Mouse (Mus musculus) sigmoid colon, adult 10 weeks (tissue): ENCODE data around the gene Dkkl1. TPM values are rescaled to one million over a fixed set of nuclear protein-coding genes. Genes with fewer than 3 reads are reported as not detected.

Experiments used
- polyA plus RNA-seq: library from polyadenylated mRNA; stranded (reverse); fragments of 350-450 nt; fragmentation: Illumina TruSeq; extraction: RNeasy Lipid Tissue Mini Kit (QIAGEN cat#74804); gene quantifications from one replicate; pipeline ENCODE4 v1.2.3, GENCODE M21; 2014; ENCODE audit warnings: low read depth, low replicate concordance

The Dkkl1 gene
- polyA plus RNA-seq = not detected

GRCm38 (mm10) chr7:45211851-45212251 lies at the start of gene Dkkl1:
Gene Dkkl1 (minus strand): TSS chr7:45212147.

DNA sequence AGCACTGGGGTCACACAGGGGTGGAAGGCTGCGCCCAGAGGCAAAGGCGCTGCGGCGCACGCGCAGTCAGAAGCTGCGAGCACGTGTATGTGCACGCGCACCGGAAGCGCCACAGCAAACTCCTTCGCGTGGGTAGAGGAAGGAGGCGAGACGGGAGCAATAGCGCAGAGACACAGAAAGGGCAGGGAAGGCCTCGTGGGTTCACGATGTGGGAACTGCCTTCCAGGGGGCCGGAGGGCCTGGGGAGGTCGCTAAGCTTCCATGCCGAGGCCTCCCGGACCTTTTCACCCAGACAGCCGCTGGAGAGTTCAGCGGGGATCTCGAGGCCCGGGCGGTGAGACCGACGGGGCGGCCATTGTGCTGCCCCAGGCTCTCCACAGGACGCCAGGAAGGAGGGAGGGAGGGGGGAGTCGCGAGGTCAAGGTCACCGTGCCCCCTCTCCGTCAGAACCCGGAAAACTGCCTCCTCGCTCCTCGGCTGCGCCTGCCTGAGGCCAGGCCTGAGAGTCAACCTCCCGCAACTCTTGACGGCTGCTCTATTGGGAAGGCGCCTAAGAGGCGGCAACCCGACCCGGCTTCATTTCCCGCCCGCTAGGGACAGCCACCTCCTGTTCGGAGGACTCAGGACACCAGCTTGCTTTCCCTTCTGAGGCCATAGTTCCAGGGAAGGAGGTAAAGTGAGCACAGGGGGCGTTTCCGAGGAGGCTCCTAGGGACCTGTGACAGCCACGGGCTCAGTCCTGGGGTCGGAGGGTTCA lies 28.9 kb upstream of the Dkkl1 start, which contains the start of gene Slc6a16:
TSS of gene Slc6a16 (plus strand) at position 453 of the 756 bp plus-strand sequence.

DNA sequence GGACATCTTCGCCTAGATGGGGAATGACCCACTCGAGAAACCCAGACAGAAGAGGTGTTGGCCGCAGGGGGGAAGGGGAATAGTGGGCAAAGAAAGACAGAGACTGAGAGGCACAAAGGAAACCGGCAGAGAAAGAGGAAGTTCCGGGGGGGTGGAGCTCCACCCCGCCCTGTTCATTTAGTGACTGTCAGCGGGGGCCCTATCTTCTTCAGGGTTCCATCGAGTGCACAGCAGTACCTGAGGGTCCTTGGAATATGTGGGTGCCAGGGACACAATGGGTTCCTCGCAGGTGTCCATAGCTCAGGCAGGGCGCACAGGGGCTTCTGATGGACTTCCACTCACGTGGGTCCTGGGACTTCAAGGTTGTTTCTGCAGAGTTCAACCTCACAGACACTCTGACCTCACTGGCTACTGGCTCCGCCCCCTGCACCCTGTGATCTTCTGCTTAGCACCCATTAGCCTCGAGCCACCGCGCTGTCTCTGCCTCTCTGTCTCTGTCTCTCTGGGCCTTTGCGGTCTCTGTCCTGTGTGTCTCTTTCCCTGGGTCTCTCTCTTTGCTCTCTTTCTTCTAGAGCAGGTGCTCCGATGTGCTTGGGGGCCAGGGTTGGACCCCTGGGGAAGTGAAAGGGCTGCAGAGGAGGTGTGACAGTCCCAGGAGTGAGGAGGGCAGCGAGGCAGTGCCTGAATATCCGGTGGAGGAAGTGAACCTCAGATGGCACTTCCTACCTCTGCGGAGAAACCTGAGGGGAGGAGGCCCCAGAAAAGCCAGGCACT lies 27.0 kb upstream of the Dkkl1 start, which contains the start of gene Cd37:
TSS of gene Cd37 (minus strand) at position 393 of the 774 bp plus-strand sequence.

GRCm38 (mm10) chr7:45215673-45216441 lies 3.9 kb upstream of the Dkkl1 start, which contains the start of gene Tead2:
Gene Tead2 (plus strand): TSS chr7:45215753.

GRCm38 (mm10) chr7:45204380-45205143 lies 7.4 kb downstream of the Dkkl1 start, which contains the start of gene Ccdc155:
Gene Ccdc155 (minus strand): TSS chr7:45204892.

GRCm38 (mm10) chr7:45180896-45181477 lies 31.0 kb downstream of the Dkkl1 start, which contains the start of gene Pth2:
Gene Pth2 (plus strand): TSS chr7:45180995.

DNA sequence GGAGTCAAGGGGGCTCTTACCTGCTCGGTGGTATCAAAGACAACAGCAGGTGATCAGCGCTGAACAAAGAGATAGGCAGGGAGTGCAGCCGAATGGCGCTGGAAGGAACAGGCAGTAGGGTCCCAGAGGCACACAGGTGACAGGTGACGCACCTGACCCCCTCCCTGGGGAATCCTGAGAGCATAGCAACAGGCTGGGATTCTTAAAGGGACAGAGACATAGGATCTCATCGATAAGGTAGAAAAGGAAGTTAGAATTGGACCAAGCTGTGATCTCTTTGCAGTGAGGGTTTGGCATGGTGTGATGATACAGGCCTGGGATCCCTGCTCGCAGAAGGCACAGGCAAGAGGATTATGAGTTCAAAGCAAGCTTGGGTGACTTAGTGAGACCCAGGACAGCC lies 32.5 kb downstream of the Dkkl1 start, which contains the start of gene Gfy:
TSS of gene Gfy (minus strand) at position 101 of the 400 bp plus-strand sequence.

GRCm38 (mm10) chr7:45163735-45164490 lies 48.0 kb downstream of the Dkkl1 start, which contains the start of gene Slc17a7:
Gene Slc17a7 (plus strand): TSS chr7:45163949.

Other genes starting within 250 kb of the Dkkl1 start
- 0.44 TPM for gene Cpt1c, start 237.3 kb downstream of the Dkkl1 start, polyA plus RNA-seq
- 3.3 TPM for gene Prmt1, start 225.6 kb downstream of the Dkkl1 start, polyA plus RNA-seq
- gene Irf3, start 214.5 kb downstream of the Dkkl1 start, polyA plus RNA-seq = 24.0 TPM
- gene Bcl2l12, start 213.4 kb downstream of the Dkkl1 start, polyA plus RNA-seq = 0.76 TPM
- gene Scaf1, start 195.8 kb downstream of the Dkkl1 start, polyA plus RNA-seq = 6.3 TPM
- gene Rras, start 194.2 kb downstream of the Dkkl1 start, polyA plus RNA-seq = 3.2 TPM
- gene Prr12, start 159.3 kb downstream of the Dkkl1 start, polyA plus RNA-seq = 0.22 TPM
- gene Nosip, start 149.7 kb downstream of the Dkkl1 start, polyA plus RNA-seq = 6.3 TPM
- gene Prrg2, start 149.5 kb downstream of the Dkkl1 start, polyA plus RNA-seq = 10.9 TPM
- gene Rcn3, start 119.9 kb downstream of the Dkkl1 start, polyA plus RNA-seq = not detected
- gene Fcgrt, start 108.3 kb downstream of the Dkkl1 start, polyA plus RNA-seq = 8.9 TPM
- 378 TPM for gene Rps11, start 87.7 kb downstream of the Dkkl1 start, polyA plus RNA-seq
- 519 TPM for gene Rpl13a, start 83.4 kb downstream of the Dkkl1 start, polyA plus RNA-seq
- not detected for gene Gm45713, start 75.9 kb downstream of the Dkkl1 start, polyA plus RNA-seq
- 14.4 TPM for gene Flt3l, start 75.7 kb downstream of the Dkkl1 start, polyA plus RNA-seq
- gene Pih1d1, start 57.8 kb downstream of the Dkkl1 start, polyA plus RNA-seq = 1.2 TPM
- gene Aldh16a1, start 57.6 kb downstream of the Dkkl1 start, polyA plus RNA-seq = 12.3 TPM
- not detected for gene Slc17a7, start 48.2 kb downstream of the Dkkl1 start, polyA plus RNA-seq
- not detected for gene Gfy, start 32.6 kb downstream of the Dkkl1 start, polyA plus RNA-seq
- not detected for gene Pth2, start 31.2 kb downstream of the Dkkl1 start, polyA plus RNA-seq
- not detected for gene Ccdc155, start 7.3 kb downstream of the Dkkl1 start, polyA plus RNA-seq
- gene Tead2, start 3.6 kb upstream of the Dkkl1 start, polyA plus RNA-seq = 1.1 TPM
- gene Cd37, start 27.0 kb upstream of the Dkkl1 start, polyA plus RNA-seq = 3.6 TPM
- gene Slc6a16, start 28.9 kb upstream of the Dkkl1 start, polyA plus RNA-seq = not detected
- gene Slc6a21, start 65.4 kb upstream of the Dkkl1 start, polyA plus RNA-seq = not detected
- gene Trpm4, start 121.6 kb upstream of the Dkkl1 start, polyA plus RNA-seq = 8.2 TPM
- 0.28 TPM for gene Hrc, start 123.1 kb upstream of the Dkkl1 start, polyA plus RNA-seq
- 0.41 TPM for gene Ppfia3, start 154.9 kb upstream of the Dkkl1 start, polyA plus RNA-seq
- gene Lin7b, start 158.4 kb upstream of the Dkkl1 start, polyA plus RNA-seq = not detected
- gene Snrnp70, start 183.6 kb upstream of the Dkkl1 start, polyA plus RNA-seq = 119 TPM
- gene Kcna7, start 193.5 kb upstream of the Dkkl1 start, polyA plus RNA-seq = not detected
- not detected for gene Ntf5, start 201.5 kb upstream of the Dkkl1 start, polyA plus RNA-seq
- gene Lhb, start 208.7 kb upstream of the Dkkl1 start, polyA plus RNA-seq = not detected
- 2.6 TPM for gene Gys1, start 222.7 kb upstream of the Dkkl1 start, polyA plus RNA-seq
- gene Ruvbl2, start 225.9 kb upstream of the Dkkl1 start, polyA plus RNA-seq = 0.63 TPM
- 3.0 TPM for gene Ftl1, start 247.7 kb upstream of the Dkkl1 start, polyA plus RNA-seq